Comparison of ENCODE assay signal across 8 mouse cellular contexts in genomic region chr4:63368577-63368976, GRCm38 (mm10). TPM values are rescaled to one million over a fixed set of nuclear protein-coding genes. Genes with fewer than 3 reads are reported as not detected.
DNase-seq lines count a peak whose midpoint lies in the region; ATAC-seq and TF ChIP-seq lines count a peak whose summit lies in the region.

No protein-coding gene starts in this region.

- no peaks in the 10 kb centered on the region for H3K27me3 ChIP-seq in hindbrain, embryonic 13.5 days

- peak; percentile 52 for DNase-seq in ES-E14 (ENCODE audit: low read depth, low spot score)
- DNase-seq in cerebellum, adult 18-20 months: peak; percentile 75 to 80
- peak; percentile 74 for DNase-seq in layer of hippocampus, adult 9-11 months
- peak; percentile 91 for DNase-seq in lung, postnatal 10 days
- peak; percentile 80 for DNase-seq in ovary, postnatal 36 days (ENCODE audit: low spot score)
- DNase-seq in thymus, postnatal 10 days (ENCODE audit: low spot score in 2 of 2): peak; percentile 70 to 87

- no peaks in the 10 kb centered on the region; the same call in 1 of the 2 replicates for H3K36me3 ChIP-seq in ES-E14 (ENCODE audit: control insufficient read depth, insufficient read depth, low read length, poor library complexity, severe bottlenecking)
- H3K36me3 ChIP-seq in hindbrain, embryonic 13.5 days: peaks cover 45% of the 10 kb centered on the region

- H3K4me1 ChIP-seq in ES-E14 (ENCODE audit: control insufficient read depth in 2 of 2, insufficient read depth in 2 of 2, low read length in 2 of 2, poor library complexity in 1 of 2): peaks cover 0 to 2% of the 10 kb centered on the region in 2 experiments; a peak in 1 of 4 replicates
- H3K4me1 ChIP-seq in hindbrain, embryonic 13.5 days (replicated peaks): peaks cover 10% of the 10 kb centered on the region

- no peak overlapping the region for H3K4me2 ChIP-seq in hindbrain, embryonic 13.5 days

- no peak overlapping the region for H3K27ac ChIP-seq in ES-E14 (ENCODE audit: insufficient read depth, low read depth, low read length, poor library complexity, severe bottlenecking)
- no peak overlapping the region for H3K27ac ChIP-seq in hindbrain, embryonic 13.5 days

- peak; percentile 92 for ATAC-seq in frontal cortex, adult (ENCODE audit: low TSS enrichment)
- ATAC-seq in hindbrain, embryonic 13.5 days (ENCODE audit: low FRiP score): 0 out of 2 replicates have a peak, but pooled peaks have one; percentile 29

- no peak overlapping the region for H3K4me3 ChIP-seq in ES-E14 (ENCODE audit: insufficient read depth in 1 of 2, low read depth in 1 of 2, low read length in 2 of 2, poor library complexity in 1 of 2, severe bottlenecking in 1 of 2)
- H3K4me3 ChIP-seq in hindbrain, embryonic 13.5 days: no peak overlapping the region

- no peak overlapping the region for H3K9ac ChIP-seq in ES-E14 (ENCODE audit: insufficient read depth, low read depth, low read length, poor library complexity, severe bottlenecking)
- no peak overlapping the region for H3K9ac ChIP-seq in hindbrain, embryonic 13.5 days

- 13% methylated on average over 4 of the region's 4 CpGs for WGBS in hindbrain, embryonic 13.5 days

- in situ Hi-C loops in ES-E14 (cut with MboI; ENCODE audit: low sequenced_read_pairs in 2 of 2, unreplicated experiment in 2 of 2): no loop called here

- no peaks in the 10 kb centered on the region for H3K9me3 ChIP-seq in ES-E14 (ENCODE audit: control insufficient read depth, insufficient read depth, low read depth, low read length)
- no peaks in the 10 kb centered on the region for H3K9me3 ChIP-seq in hindbrain, embryonic 13.5 days

TF ChIP-seq in ES-E14, 5 proteins besides CTCF, POLR2A, EP300 and RAD21:
- TF ChIP-seq MAFK (IDR thresholded peaks at IDR 0.05; ENCODE audit: insufficient read depth, low read depth, low read length) (no peak), ZC3H11A (IDR thresholded peaks at IDR 0.05; ENCODE audit: borderline replicate concordance, low read depth, low read length) (peak; percentile 65; the same call in 1 of the 2 replicates)

RNA-seq across cellular contexts. Expression of gene Orm2, which starts 6.3 kb away (rescaled TPM):
- not detected in 2 replicates for total RNA-seq in ES-E14 (2012; rRNA removed)
- not detected in 2 replicates for polyA plus RNA-seq in hindbrain, embryonic 13.5 days (2015; fragmentation: Nextera tagmentation; extraction: Ambion mirVana)

RNA-seq across cellular contexts. Expression of gene Orm3, which starts 12.6 kb away (rescaled TPM):
- not detected in 2 replicates for total RNA-seq in ES-E14 (2012; rRNA removed)
- polyA plus RNA-seq in hindbrain, embryonic 13.5 days (2015; fragmentation: Nextera tagmentation; extraction: Ambion mirVana): not detected in 2 replicates

RNA-seq across cellular contexts. Expression of gene Orm1, which starts 24.2 kb away (rescaled TPM):
- total RNA-seq in ES-E14 (2012; rRNA removed): not detected in 2 replicates
- polyA plus RNA-seq in hindbrain, embryonic 13.5 days (2015; fragmentation: Nextera tagmentation; extraction: Ambion mirVana): not detected in 2 replicates

RNA-seq across cellular contexts. Expression of gene Akna, which starts 34.6 kb away (rescaled TPM):
- 2.7 TPM in 2 replicates for total RNA-seq in ES-E14 (2012; rRNA removed)
- polyA plus RNA-seq in hindbrain, embryonic 13.5 days (2015; fragmentation: Nextera tagmentation; extraction: Ambion mirVana): 6.0 and 6.2 TPM in 2 replicates
